Mouse (Mus musculus): ENCODE data around the gene Poll. TPM values are rescaled to one million over a fixed set of nuclear protein-coding genes. Genes with fewer than 3 reads are reported as not detected.

Poll gene
- 13.5 and 14.6 TPM in 2 replicates for polyA plus RNA-seq (2015; fragmentation: Nextera tagmentation; extraction: Ambion mirVana)

DNA sequence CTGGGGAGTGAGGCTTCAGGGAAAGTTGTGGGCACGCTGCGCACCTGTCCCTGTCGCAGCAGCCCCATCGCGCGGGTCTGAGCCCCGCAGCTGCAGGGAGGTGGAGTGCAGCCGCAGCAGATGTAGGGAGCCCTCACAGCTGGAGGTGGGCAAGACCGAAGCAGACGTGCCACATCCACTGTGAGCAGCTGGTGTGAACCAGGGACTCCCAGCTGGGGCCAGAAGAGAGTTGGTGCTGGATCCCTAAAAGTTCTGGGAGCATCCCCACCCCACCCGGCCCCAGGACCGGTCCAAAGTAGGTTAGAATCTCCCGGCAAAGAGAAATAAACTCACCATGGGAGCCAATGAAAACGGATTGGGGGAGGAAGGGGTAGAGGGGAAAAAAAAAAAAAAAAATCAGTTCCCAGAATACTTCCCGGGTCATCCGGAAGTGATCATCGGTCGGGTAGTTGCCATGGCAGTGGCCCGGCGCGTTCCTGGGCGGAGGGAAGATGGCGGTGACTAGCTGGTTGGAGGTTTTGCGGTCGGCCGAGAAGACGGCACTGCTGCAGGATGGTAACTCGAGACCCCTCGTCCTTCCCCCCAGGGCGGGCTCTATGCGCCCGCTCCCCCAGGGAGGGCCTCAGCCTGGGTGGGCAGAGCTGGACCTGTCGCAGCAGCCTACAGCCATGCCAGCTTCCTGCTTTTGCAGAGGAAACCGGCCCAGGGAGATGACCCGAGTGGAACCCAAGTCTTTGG, at the start of gene Poll, which contains the start of gene Gm17018:
TSS of gene Poll (minus strand) at position 379 of the 738 bp plus-strand sequence.
TSS of gene Gm17018 (plus strand) at position 463 of the 738 bp plus-strand sequence.
- peak within 1 kb of the TSS; percentile 86 for H3K9ac ChIP-seq
- peak within 1 kb of the TSS; percentile 99 for H3K4me2 ChIP-seq
- H3K4me1 ChIP-seq (replicated peaks), result peaks cover 24% of the 10 kb centered on the region
- H3K27ac ChIP-seq, result peak within 1 kb of the TSS; percentile 81
- under 1% methylated on average over 30 of the region's 35 CpGs for WGBS
- peaks cover 13% of the 10 kb centered on the region; the same call in 1 of the 2 replicates for H3K36me3 ChIP-seq
- peak; percentile 93 for ATAC-seq (ENCODE audit: low FRiP score)
- no peaks in the 10 kb centered on the region for H3K27me3 ChIP-seq
- peak within 1 kb of the TSS; percentile 74 for H3K4me3 ChIP-seq
- H3K9me3 ChIP-seq, result no peaks in the 10 kb centered on the region

DNA sequence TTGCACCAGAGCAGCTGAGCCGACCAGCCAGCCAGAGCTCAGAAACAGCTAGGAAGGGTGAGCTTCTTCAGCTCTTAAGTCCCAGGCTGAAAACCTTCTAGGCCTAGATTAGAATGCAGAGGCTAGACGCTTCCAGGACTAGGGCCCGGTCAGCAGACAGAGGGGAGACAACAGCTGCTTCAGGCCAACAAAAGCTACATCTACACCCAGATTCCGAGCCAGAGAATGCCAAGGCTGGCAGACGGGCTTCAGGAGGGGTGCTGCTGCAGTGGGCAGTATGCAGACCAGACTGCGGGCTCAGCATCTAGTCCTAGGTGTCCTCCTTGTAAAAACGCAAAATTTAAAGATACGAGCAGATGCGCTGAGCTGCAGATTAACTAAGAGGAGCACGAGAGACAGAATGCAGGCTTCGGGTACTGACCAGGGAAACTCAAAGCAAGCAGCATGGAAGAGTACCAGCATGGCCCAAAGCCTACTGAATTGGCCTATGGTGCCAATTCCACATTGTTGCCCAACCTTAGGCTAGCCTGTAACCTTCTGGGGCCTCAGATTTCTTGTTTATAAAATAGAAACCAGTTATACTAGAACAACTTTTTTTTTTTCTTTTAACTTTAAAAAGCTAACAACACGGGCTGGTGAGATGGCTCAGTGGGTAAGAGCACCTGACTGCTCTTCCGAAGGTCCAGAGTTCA, 48.5 kb upstream of the Poll start:
- 81% methylated on average over 13 of the region's 13 CpGs for WGBS
- H3K4me1 ChIP-seq (replicated peaks), result peaks cover 12% of the 10 kb centered on the region
- no peak overlapping the region for H3K4me3 ChIP-seq
- peaks cover 80% of the 10 kb centered on the region for H3K27me3 ChIP-seq
- no peak overlapping the region for H3K4me2 ChIP-seq
- H3K27ac ChIP-seq, result no peak overlapping the region
- H3K9me3 ChIP-seq, result no peaks in the 10 kb centered on the region
- H3K36me3 ChIP-seq, result 0 out of 2 replicates have a peak, but pooled peaks cover 5% of the 10 kb centered on the region
- no peak overlapping the region; the same call in 1 of the 2 replicates for H3K9ac ChIP-seq
- ATAC-seq (ENCODE audit: low FRiP score), result no peak

DNA sequence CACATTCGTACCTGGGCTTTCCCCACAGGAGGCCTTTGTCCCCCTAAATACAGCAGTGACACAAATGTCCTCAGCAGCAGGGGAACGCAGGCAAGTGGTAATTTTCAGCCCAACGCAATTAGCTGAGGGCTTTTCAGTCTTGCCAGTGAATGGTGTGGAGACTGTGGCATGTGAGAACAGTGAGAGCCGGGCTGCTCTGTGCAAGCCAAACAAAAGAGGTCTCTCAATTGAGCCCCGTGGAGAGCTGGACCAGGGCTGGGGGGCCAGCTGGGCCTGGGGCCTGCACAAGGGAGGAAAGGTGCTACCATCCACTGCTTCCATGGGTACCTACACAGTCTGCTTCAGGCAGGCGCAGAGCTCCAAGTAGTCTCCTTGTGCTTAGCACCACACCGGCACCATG, 47.1 kb upstream of the Poll start:
- H3K27me3 ChIP-seq, result peaks cover 81% of the 10 kb centered on the region
- H3K4me1 ChIP-seq (replicated peaks), result peaks cover 12% of the 10 kb centered on the region
- ATAC-seq (ENCODE audit: low FRiP score), result no peak
- H3K36me3 ChIP-seq, result 0 out of 2 replicates have a peak, but pooled peaks cover 5% of the 10 kb centered on the region
- peak overlapping the region; percentile 49; the same call in 1 of the 2 replicates for H3K9ac ChIP-seq
- WGBS, result 15% methylated on average over 7 of the region's 7 CpGs
- no peak overlapping the region for H3K4me3 ChIP-seq
- no peaks in the 10 kb centered on the region for H3K9me3 ChIP-seq
- H3K4me2 ChIP-seq, result no peak overlapping the region
- H3K27ac ChIP-seq, result peak overlapping the region; percentile 64

DNA sequence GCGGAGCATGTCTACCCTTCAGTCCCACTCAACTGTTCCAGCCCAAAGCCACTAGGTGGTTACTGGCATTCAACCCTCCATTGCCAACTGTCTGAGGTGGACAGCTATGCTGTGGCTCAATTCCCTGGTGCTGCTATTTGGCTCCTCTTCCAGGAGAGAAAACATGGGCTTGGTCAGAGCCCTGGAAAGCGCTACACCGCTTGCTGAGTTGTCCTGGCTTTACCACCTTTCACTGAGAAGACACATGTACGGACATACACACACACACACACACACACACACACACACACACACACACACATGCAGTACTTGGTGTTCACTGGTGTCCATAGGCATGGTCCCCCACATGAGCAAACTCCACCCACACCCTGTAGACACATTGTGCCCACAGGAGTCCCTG, 46.4 kb upstream of the Poll start:
- H3K9ac ChIP-seq, result no peak overlapping the region
- no peak overlapping the region for H3K27ac ChIP-seq
- no peaks in the 10 kb centered on the region for H3K9me3 ChIP-seq
- H3K27me3 ChIP-seq, result peaks cover 83% of the 10 kb centered on the region
- H3K4me1 ChIP-seq (replicated peaks), result peaks cover 12% of the 10 kb centered on the region
- ATAC-seq (ENCODE audit: low FRiP score), result no peak
- H3K36me3 ChIP-seq, result peaks cover 11% of the 10 kb centered on the region; the same call in 1 of the 2 replicates
- no peak overlapping the region for H3K4me3 ChIP-seq
- 73% methylated on average over 4 of the region's 4 CpGs for WGBS
- H3K4me2 ChIP-seq, result no peak overlapping the region

DNA sequence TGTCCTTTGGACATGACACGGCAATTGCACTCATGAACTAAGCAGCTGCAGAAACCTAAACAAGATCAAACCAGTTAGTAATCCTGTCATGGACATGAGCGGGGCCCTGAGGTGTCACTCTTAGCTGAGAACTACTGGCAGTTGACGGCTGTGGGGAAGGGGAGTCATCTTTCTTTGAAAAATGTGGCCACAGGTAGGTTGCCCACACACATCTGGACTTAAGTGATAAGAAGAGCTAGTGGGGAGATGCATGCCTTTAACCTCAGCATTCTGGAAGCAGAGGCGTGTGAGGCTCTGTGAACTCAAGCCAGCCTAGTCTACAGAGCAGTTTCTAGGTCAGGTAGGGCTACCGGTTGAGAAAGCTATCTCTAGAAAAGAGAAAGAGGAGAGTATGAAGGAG, 42.3 kb upstream of the Poll start:
- H3K36me3 ChIP-seq, result peaks cover 15% of the 10 kb centered on the region
- H3K9me3 ChIP-seq, result no peaks in the 10 kb centered on the region
- no peak overlapping the region for H3K4me2 ChIP-seq
- 94% methylated on average over 5 of the region's 5 CpGs for WGBS
- H3K27ac ChIP-seq, result no peak overlapping the region
- H3K27me3 ChIP-seq, result peaks cover 92% of the 10 kb centered on the region
- no peak overlapping the region for H3K9ac ChIP-seq
- no peak overlapping the region for H3K4me3 ChIP-seq
- peaks cover 8% of the 10 kb centered on the region for H3K4me1 ChIP-seq (replicated peaks)
- no peak for ATAC-seq (ENCODE audit: low FRiP score)

DNA sequence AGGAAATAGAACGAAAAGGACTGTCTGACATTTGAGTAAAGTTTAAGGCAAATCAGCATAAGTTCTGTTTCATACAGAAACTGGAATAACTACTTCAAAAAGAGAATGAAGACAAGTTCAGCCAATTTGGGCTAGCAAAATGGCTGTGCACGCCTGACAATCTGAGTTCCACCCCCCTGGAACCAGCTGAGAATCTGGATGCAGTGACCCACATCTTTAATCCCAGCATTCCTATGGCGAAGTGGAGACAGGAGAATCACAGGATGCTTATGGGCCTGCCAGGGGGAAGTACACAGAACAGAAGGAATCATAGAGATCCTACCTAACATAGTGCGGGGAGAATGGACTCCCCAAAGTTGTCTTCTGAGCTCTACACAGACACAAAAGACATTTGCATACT, 36.8 kb upstream of the Poll start:
- WGBS, result 68% methylated on average over 4 of the region's 4 CpGs
- H3K27me3 ChIP-seq, result peaks cover 91% of the 10 kb centered on the region
- no peak overlapping the region for H3K27ac ChIP-seq
- peaks cover 11% of the 10 kb centered on the region for H3K36me3 ChIP-seq
- H3K4me2 ChIP-seq, result no peak overlapping the region
- H3K4me3 ChIP-seq, result no peak overlapping the region
- ATAC-seq (ENCODE audit: low FRiP score), result no peak
- H3K4me1 ChIP-seq (replicated peaks), result peaks cover 16% of the 10 kb centered on the region
- no peaks in the 10 kb centered on the region for H3K9me3 ChIP-seq
- no peak overlapping the region for H3K9ac ChIP-seq

DNA sequence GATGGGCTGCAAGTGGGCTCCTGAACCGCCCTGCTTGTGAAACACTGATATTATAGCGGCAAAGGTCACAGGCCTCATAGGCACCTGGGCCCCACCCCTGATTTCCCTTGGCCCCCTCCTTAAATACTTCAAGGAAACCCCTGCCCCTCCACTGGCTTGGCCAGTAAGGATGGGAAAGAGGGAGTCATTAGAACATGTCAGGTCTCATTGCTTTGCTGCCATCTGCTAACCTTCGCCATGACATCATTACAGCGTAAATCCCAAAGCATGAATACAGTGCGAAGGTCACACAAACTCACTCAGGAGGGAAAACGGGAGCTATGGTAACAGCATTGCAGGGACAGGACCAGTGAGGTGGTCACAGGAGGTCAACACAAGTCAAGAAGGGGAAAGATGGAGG, 36.1 kb upstream of the Poll start:
- Histone ChIP-seq H3K4me1 (replicated peaks) (peaks cover 16% of the 10 kb centered on the region), H3K27ac (no peak overlapping the region), H3K36me3 (peaks cover 7% of the 10 kb centered on the region), H3K9me3 (no peaks in the 10 kb centered on the region), H3K4me3 (no peak overlapping the region), H3K4me2 (no peak overlapping the region), H3K9ac (no peak overlapping the region), H3K27me3 (peaks cover 91% of the 10 kb centered on the region)
- ATAC-seq (ENCODE audit: low FRiP score), result 0 out of 2 replicates have a peak, but pooled peaks have one; percentile 46
- 40% methylated on average over 6 of the region's 6 CpGs for WGBS

DNA sequence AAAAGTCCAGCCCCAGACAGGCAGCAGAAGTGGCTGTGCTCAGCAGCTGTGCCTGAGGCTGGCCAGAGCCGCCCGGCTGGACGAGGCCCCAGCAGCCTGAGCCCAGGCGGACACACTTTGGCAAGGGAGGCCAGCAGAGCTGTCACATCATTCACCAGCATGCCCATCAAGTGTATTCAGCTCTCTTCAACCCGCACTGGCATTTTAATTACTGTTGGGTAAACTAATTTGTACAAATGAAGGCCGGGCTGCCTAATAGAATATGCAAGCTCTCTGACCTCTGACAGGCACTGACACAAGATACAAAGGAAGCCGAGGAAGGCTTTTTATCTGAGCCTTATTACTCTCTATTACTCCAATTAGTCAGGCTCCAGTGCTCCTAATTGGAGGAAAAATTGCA, 35.7 kb upstream of the Poll start:
- H3K9me3 ChIP-seq, result no peaks in the 10 kb centered on the region
- peaks cover 90% of the 10 kb centered on the region for H3K27me3 ChIP-seq
- peaks cover 16% of the 10 kb centered on the region for H3K4me1 ChIP-seq (replicated peaks)
- ATAC-seq (ENCODE audit: low FRiP score), result peak; percentile 80
- 13% methylated on average over 7 of the region's 7 CpGs for WGBS
- no peak overlapping the region for H3K4me3 ChIP-seq
- no peak overlapping the region for H3K4me2 ChIP-seq
- H3K36me3 ChIP-seq, result peaks cover 10% of the 10 kb centered on the region
- no peak overlapping the region for H3K27ac ChIP-seq
- H3K9ac ChIP-seq, result no peak overlapping the region

DNA sequence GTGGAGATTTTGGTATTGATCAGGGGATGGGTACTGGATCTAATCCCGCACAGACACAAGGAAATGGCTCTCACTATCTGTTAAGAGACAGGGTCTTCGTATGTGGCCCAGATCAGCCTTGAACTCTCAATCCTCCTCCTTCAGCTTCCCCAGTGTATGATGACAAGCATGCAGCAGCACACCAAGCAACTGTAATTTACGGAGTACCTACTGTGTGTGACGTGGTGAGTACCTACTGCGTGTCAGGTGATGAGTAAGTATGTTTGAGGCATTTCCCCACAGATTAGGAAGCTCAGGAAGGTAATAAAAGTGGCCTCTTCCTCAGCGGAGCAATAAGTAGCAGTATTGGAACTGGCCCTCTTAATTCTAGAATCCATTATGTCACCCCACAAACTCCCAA, 35.1 kb upstream of the Poll start:
- H3K9ac ChIP-seq, result no peak overlapping the region
- no peak overlapping the region for H3K4me2 ChIP-seq
- no peak overlapping the region for H3K4me3 ChIP-seq
- 91% methylated on average over 6 of the region's 6 CpGs for WGBS
- peaks cover 16% of the 10 kb centered on the region for H3K4me1 ChIP-seq (replicated peaks)
- H3K27me3 ChIP-seq, result peaks cover 85% of the 10 kb centered on the region
- no peaks in the 10 kb centered on the region for H3K9me3 ChIP-seq
- no peak for ATAC-seq (ENCODE audit: low FRiP score)
- H3K27ac ChIP-seq, result no peak overlapping the region
- peaks cover 10% of the 10 kb centered on the region for H3K36me3 ChIP-seq

DNA sequence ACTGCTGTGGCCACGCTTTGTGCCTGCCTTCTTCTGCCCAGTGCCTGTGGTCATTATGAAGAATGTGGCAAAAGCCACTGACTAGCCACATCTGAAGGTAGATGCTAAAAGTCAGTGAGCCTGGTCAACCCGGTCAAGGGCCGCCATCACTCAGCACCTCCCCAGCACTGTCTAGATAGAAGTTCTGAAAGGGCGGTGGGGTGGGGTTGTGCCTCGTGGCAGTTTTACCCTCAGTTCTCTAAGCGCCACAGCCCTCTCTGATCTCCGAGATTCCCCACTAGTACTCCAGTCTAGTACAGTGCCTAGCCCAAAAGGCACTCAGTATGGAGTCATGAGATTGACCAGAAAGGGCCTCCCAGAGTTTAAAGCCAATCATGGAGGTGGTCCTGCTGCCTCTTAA, 33.7 kb upstream of the Poll start:
- Histone ChIP-seq H3K27ac (no peak overlapping the region), H3K27me3 (peaks cover 74% of the 10 kb centered on the region), H3K4me1 (replicated peaks) (peaks cover 16% of the 10 kb centered on the region), H3K36me3 (peaks cover 5% of the 10 kb centered on the region; the same call in 1 of the 2 replicates), H3K9me3 (no peaks in the 10 kb centered on the region), H3K9ac (no peak overlapping the region), H3K4me2 (no peak overlapping the region), H3K4me3 (no peak overlapping the region)
- 95% methylated on average over 7 of the region's 7 CpGs for WGBS
- no peak for ATAC-seq (ENCODE audit: low FRiP score)

DNA sequence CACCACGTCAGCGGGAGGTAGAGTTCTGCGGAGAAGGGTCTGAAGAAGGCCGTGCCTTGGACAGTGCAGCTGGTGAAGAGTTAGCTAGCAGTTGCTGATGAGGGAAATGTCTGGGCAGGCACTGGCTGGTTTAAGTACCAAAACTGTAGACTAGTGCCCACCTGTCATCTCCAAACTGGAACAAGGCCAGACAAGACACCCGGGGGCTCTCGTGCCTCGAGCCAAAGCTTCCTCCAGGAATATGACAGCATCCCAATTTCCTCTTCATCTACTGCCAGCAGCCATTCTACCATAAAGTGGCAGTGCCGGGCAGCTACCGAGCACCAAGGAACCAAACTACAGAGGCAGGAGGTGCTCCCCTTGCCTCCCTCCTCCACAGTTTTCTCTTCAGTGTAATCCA, 32.6 kb upstream of the Poll start:
- Histone ChIP-seq H3K4me3 (no peak overlapping the region), H3K4me2 (no peak overlapping the region), H3K36me3 (peaks cover 6% of the 10 kb centered on the region; the same call in 1 of the 2 replicates), H3K9ac (no peak overlapping the region), H3K4me1 (replicated peaks) (peaks cover 16% of the 10 kb centered on the region), H3K27me3 (peaks cover 72% of the 10 kb centered on the region), H3K9me3 (no peaks in the 10 kb centered on the region), H3K27ac (no peak overlapping the region)
- no peak for ATAC-seq (ENCODE audit: low FRiP score)
- 89% methylated on average over 9 of the region's 9 CpGs for WGBS

DNA sequence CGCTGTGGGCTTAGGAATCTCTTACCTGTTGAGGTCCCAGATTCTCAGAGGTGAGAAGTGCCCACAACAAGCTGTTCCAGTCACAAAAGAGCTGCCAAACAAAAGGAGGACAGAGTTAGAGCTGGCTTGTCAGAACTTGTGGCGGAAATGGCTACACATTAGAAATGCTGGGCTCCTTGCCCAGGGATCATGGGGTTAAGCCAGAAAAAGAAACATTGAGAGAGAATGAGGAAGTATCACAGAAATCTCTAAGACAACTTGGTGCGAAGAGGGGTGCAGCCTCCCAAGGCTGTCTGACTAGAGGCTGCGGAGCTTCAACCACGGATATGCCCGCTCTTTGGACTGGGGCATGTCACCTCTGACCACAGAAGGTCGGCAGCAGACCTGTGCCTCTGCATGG, 31.4 kb upstream of the Poll start:
- Histone ChIP-seq H3K27ac (no peak overlapping the region), H3K4me3 (no peak overlapping the region), H3K9me3 (no peaks in the 10 kb centered on the region), H3K4me1 (replicated peaks) (peaks cover 14% of the 10 kb centered on the region), H3K4me2 (no peak overlapping the region), H3K27me3 (peaks cover 72% of the 10 kb centered on the region), H3K9ac (no peak overlapping the region), H3K36me3 (peaks cover 7% of the 10 kb centered on the region; the same call in 1 of the 2 replicates)
- 88% methylated on average over 7 of the region's 7 CpGs for WGBS
- no peak for ATAC-seq (ENCODE audit: low FRiP score)
